Mouse (Mus musculus) WW6 (cell line): ENCODE data around the gene Arhgef11.

ENCODE experiments used
- DNase-seq: peaks from one replicate; pipeline ENCODE4 v3.0.0-alpha.2; 2013; ENCODE audit warnings: low read depth, low spot score

Arhgef11 gene

DNA sequence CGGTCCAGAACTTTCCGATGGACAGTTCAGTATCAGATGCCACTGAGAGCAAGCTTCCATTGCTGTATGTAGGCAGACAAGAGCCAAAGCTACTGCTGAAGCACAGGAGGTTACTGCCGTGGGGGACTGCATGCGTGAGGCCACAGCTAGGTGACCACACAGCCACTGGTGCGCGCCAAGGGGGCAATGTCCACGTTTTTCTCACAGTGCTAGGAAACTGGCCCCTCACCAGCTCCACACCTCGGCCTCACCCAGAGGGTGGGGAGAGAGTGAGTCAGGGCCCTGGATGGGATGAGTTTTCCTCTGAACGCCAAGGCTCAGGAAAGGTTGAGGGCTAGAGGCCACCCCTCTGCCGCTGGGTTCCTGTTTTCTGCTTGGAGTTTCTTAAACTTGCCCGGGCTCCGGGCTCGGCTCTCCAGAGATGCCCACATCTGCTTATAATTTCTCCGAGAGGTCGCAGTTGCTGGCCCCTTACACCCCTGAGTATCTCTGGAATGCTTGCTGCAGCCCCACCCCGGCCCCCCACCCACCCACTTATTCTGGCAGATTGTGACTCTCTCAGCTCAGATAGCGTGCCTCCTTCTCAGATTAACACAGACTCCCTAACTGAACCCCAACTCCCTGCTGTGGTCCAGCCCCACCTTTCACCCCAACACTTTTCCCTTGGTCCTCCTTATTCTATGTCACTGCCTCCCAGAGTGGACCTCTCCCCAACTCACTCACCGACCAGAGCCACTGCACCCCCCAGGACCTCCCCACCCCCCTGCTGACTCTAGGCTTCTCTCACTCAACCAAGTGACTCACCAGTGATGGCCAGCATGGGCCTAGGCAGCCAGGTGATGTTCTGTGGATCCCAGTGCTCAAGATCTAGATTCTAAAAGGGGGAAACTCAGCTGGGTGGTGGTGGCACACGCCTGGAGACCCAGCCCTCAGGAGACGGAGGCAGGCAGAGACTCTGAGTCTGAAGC is 144.3 kb downstream of the Arhgef11 start:
- no peak for DNase-seq

GRCm38 (mm10) chr3:87763202-87763601 is 145.8 kb downstream of the Arhgef11 start:
- DNase-seq = no peak

DNA sequence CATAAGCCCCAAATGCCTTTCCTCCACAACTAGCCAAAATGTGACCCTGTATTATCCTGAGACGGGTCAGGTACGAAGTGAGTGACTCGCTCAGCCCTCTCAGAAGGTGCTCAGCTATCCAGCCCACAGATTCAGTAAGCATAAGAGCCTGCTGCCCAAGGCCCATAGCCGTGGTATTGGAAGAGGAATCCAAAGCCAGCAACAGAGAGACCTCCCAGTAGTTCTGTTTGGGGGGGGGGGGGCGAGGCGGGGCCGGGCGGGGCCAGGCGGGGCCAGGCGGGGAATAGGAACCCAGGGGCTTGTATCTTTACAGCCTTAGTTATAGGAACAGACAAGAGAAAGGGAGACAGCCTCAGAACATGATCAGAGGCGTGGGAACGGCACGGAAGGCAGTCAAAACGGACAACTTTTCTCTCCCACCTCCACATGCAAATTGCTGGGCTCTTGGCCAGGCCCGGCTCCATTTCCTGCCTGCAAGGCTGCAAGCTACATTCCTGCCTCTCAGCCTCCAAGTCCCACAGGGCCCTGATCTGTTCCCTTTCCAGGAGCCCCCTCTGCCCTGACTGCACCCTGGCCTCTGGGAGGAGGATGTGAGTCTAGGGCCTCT is 146.4 kb downstream of the Arhgef11 start:
- no peak for DNase-seq

GRCm38 (mm10) chr3:87764506-87764905 is 147.1 kb downstream of the Arhgef11 start:
- DNase-seq = no peak

GRCm38 (mm10) chr3:87765091-87765490 is 147.7 kb downstream of the Arhgef11 start:
- no peak for DNase-seq

DNA sequence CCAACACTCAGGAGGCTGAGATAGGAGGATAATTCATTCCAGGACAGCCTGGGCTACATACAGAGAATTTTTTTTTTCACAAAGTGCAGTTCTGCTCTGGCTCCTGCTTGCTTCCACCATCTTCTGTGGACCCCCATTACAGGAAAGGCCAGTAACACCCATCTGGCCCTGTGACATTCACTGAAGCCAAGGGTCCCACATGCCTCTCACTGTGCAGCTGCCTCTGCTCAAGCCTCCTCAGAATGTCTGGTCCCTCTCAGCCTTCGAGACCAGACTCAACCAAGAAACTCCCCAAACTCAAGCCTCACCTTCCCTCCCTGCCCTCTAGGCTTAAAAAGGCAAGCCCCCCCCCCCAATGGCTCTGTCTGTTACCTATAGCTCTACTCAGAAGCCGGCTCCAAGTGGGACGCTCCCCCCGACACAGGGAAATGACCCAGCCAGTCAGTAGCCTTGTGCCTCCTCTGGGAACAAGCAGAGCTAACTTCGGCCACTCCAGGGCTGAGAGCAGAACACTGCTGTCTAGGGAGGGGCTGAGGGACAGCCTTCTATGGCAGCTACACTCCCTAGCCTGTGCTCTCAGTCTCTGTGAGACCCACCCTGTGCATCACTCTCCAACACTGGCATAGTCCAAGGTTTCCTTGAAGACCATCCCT is 148.4 kb downstream of the Arhgef11 start:
- no peak for DNase-seq

GRCm38 (mm10) chr3:87766284-87766667 is 148.9 kb downstream of the Arhgef11 start:
- no peak for DNase-seq

- DNase-seq = no peak
These were observed 150.4 kb downstream of the Arhgef11 start for GRCm38 (mm10) chr3:87767764-87768163.

DNA sequence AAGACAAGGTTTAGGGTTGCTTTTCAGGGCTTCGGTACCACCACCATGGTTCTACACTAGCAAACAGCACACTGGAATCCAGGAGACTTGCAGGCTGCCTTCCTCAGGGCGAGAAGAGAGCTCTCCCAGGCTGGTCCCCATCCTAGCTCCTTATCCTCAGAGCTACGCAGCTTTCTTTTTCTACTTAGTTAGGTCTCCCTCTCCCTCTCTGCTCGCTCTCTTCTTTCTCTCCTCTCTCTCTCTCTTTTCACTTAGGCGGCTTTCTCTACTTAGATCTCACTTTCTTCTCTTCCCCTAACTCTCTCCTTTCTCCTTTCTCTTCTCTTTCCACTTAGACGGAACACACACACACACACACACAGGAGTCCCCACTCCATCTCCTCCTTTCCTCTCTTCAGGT is 151.1 kb downstream of the Arhgef11 start:
- no peak for DNase-seq

GRCm38 (mm10) chr3:87768844-87769243 is 151.5 kb downstream of the Arhgef11 start:
- DNase-seq = peak; percentile 57

GRCm38 (mm10) chr3:87769506-87769905 is 152.1 kb downstream of the Arhgef11 start:
- no peak for DNase-seq

DNA sequence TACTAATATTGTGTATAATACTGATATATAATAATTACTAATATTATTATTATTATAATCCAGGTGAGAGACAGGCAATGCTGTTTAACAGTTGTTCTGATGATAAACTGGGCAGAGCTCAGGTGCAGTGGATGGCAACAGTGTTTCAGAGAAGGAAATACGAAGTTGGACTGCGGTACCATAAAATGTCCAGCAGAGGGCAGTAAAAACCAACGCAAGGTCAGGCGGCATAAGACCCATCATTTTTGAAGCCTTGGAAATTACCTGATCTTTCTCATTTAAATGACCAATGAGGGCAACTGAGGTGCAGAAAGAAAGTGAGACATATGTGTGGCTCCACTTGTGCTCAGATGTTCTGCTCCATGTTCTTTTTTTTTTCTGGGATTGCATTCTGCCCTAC is 152.9 kb downstream of the Arhgef11 start:
- no peak for DNase-seq

- no peak for DNase-seq
These were observed 153.7 kb downstream of the Arhgef11 start for GRCm38 (mm10) chr3:87771088-87771487.

- no peak for DNase-seq
These were observed 160.9 kb downstream of the Arhgef11 start for GRCm38 (mm10) chr3:87778283-87778682.

- DNase-seq = no peak
These were observed 161.7 kb downstream of the Arhgef11 start for GRCm38 (mm10) chr3:87779086-87779485.

DNA sequence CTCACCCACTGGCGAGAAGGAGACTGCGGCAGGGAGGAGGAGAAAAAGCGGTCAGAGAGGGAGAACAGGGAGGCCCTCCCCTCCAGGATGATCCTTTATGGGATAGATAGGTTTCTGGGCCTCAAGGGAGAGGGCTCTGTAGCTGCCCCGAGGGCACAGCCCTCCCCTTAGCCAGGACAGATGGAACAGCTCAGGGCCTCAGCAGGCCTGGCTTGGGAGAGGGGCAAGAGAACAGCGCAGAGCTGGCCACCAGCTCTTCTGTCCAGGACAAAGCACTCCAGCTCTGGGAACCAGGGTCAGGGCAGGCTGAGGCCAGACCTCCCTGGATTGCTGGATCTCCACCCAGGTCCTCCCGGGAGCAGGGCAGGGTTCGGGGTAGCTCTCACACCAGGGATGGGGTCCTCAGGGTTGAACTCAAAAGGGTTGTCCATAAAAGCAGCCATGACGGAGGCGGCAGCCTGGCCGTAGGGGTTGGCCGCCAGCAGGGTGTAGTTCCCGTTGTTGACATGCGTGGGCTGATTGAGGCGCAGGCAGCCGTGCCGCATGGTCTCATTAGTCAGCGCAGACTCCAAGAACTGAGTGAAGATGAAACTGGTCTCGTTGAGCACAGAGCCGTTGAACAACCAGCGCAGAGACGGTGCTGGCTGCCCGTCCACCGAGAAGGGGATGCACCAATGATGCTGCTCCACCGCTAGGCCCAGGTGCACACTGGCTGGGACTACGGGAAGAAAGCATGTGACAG is 166.1 kb downstream of the Arhgef11 start:
- no peak for DNase-seq

DNA sequence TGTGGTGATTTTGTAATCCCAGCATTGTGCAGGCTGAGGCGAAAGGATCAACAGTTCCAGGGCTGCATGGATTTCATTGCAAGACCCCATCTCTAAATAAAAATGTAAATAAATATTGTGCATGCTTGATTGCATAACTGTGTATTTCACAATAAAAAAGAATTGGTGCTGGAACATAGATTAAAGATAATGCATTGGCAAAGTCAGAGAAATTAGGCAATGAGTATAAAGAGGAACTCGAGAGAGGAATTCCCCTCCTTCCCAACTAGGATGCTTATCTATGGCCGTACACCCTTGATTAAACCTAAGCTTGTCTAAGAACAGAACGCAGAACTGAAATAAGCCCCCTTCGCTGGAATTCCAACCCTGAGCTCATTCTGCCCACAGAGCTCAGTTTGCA is 167.8 kb downstream of the Arhgef11 start:
- no peak for DNase-seq

GRCm38 (mm10) chr3:87785626-87786214 is 168.4 kb downstream of the Arhgef11 start:
- no peak for DNase-seq
